Mouse (Mus musculus): ENCODE measurements at regions not wholly inside any gene's neighbourhood (a gene's known extent, or its start where the extent isn't known, plus 50 kb on each side); places are given as distances from the start of the nearest gene placed in this dataset.
"Not testable (repeated sequence)": the region's sequence is repeated elsewhere in the genome, so short reads cannot be mapped to it uniquely, and the experiment has no call there.

DNA sequence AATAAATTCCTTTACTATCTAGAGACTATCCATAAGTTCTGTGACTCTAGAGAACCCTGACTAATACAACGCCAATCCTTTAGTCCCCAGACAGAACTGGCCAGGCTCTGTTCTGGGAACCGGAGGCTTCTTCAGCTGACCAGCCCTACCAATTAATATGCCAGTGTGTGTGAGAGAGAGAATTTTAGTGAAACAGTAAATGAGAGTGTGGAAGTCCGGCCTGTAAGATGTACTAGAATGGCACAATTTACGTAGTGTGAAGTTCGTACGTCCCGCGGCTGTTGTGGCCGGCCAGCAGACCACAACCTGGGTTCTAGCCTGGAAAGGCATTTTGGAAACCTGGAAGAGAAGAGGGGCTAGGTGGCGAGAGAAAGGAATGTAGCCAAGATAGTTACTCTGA is 83.7 kb upstream of the Lemd2 start:
- DNase-seq (ENCODE audit: low spot score in 2 of 2): not testable (repeated sequence)

GRCm38 (mm10) chr17:27281241-27281640 is 77.0 kb upstream of the Lemd2 start:
- no peak for DNase-seq (ENCODE audit: low spot score in 2 of 2)

DNA sequence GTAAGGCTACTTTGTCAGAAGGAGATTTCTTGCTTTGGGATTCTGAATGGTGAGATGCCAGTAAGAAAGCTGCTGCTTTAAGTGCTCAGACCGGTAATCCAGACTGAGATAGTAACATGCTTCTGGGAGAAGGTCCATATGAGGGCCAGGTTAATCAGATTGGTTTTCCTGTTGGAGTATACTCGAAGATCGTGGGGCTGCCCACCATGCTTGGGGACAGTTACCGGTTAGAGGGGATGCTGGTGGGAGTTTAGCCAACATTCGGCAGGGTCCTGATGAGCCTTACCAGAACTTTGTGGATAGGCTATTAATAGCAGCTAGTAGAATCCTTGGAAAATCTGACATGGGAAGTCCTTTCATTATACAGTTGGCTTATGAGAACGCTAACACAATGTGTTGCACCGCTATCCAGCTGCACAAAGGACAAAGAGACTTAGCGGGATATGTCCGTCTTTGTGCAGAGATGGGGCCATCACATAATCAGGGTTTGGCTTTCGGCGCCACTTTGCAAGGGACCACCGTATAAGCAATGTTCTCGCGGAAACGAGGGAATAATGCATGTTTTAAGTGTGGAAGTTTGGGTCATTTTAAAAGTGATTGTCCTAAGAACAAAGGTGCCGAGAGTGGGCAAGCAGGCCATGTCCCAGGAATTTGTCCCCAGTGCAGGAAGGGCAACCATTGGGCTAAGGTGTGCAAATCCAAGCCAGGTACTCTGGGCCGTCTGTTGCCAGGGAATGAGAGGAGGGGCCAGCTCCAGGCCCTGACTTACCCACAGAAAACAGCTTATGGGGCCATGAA is 75.4 kb upstream of the Lemd2 start:
- DNase-seq (ENCODE audit: low spot score in 2 of 2): not testable (repeated sequence)

DNA sequence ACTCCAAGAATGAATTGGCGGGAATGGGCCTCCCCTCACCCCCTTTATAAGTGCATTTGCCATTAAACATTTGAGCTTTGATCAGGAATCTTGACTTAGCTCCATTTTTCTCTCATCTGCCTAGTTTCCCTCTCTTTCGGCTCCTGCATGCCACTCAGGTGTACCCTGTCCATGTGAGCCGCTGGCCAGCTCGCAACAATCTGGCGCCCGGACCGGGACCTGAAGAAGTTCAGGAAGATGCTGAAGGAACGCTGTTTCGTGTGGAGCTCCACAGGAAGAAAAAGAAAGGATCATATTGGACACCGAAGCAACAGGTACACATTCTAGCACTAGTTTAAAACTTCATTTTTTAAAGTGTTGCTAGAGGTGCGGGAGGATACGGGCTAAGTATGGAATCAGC is 73.5 kb upstream of the Lemd2 start:
- DNase-seq (ENCODE audit: low spot score in 2 of 2): not testable (repeated sequence)

DNA sequence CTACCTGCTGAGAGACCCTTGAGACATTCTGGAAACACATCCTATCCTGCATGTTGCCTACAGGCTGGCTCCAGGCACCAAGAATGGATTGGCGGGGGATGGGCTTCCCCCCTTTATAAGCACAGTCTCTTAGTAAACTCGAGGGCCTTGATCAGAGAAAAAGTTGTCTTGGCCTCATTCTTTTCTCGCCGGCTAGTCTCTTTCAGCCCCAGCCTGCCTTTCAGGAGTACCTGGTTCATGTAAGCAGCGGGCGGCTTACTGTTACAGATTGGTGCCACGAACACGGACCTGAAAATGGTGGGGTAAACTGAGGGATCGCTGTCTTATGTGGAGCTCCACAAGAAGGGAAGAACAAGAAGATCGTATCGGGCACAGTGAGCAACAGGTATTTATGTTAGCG is 67.5 kb upstream of the Lemd2 start:
- not testable (repeated sequence) for DNase-seq (ENCODE audit: low spot score in 2 of 2)

DNA sequence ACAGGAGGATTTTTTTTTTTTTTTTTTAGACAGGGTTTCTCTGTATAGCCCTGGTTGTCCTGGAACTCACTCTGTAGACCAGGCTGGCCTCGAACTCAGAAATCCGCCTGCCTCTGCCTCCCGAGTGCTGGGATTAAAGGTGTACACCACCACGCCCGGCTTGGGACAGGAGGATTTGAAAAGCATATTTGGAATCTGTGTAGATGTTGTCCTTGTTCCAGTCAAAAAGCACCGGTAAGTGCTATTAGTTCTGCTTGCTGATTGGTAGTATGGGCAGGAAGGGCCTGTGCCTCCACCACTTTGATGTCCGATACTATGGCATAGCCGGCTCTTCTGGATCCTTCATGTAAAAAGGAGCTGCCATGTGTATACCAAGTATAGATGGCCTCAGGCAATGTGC is 66.5 kb upstream of the Lemd2 start:
- DNase-seq (ENCODE audit: low spot score in 2 of 2): not testable (repeated sequence)

DNA sequence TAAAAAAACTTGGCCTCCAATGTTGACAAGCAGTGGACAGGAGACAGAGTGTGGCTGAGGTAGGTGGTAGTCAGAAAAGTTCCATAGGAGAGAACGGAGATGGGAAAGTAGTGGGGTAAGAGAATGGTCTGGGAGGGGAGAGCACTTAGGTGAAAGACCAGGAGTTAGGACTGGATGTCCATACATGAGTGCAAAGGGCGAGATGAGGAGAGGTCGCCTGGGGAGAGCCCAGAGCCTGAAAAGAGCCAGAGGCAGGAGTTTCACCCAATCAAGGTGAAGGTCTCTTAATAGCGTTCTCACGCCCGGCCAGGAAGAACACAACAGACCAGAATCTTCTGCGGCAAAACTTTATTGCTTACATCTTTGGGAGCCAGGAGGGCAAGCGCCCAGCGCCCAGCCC is 60.3 kb upstream of the Lemd2 start:
- DNase-seq (ENCODE audit: low spot score in 2 of 2): not testable (repeated sequence)

GRCm38 (mm10) chr17:27262607-27263006 is 58.3 kb upstream of the Lemd2 start:
- no peak for DNase-seq (ENCODE audit: low spot score in 2 of 2)

- no peak for DNase-seq (ENCODE audit: low spot score in 2 of 2)
Observed at GRCm38 (mm10) chr17:27261981-27262380, 57.7 kb upstream of the Lemd2 start.

- DNase-seq (ENCODE audit: low spot score in 2 of 2): no peak
Observed at GRCm38 (mm10) chr17:27261251-27261650, 57.0 kb upstream of the Lemd2 start.

- DNase-seq (ENCODE audit: low spot score in 2 of 2): no peak
Observed at GRCm38 (mm10) chr17:27260116-27260515, 55.8 kb upstream of the Lemd2 start.

- no peak for DNase-seq (ENCODE audit: low spot score in 2 of 2)
Observed at GRCm38 (mm10) chr17:27257345-27257744, 53.1 kb upstream of the Lemd2 start.

GRCm38 (mm10) chr17:27255804-27256203 is 51.5 kb upstream of the Lemd2 start:
- no peak for DNase-seq (ENCODE audit: low spot score in 2 of 2)

Data from heart, adult 9 months (tissue).